Mouse (Mus musculus) MEL (cell line): ENCODE results near the gene Cep41. TPM values are rescaled to one million over a fixed set of nuclear protein-coding genes. Genes with fewer than 3 reads are reported as not detected.

ENCODE experiments used
- DNase-seq: peaks from one replicate; pipeline ENCODE4 v3.0.0; 2011; ENCODE audit warnings: low read depth, low spot score
- H3K27ac ChIP-seq: 2 replicates; pipeline ENCODE4 v1.5.1; 2012; ENCODE audit warnings: low read depth, mild to moderate bottlenecking, control low read depth, low read length, moderate library complexity; ENCODE audit not compliant: control insufficient read depth
- H3K27me3 ChIP-seq, 2 experiments: fragments of 150-350 bp in 1 of 2; sonication (generic) in 1 of 2; 2 replicates each; pipeline ENCODE4 v1.6.1; 2012; ENCODE audit warnings: low read length in 2 of 2, mild to moderate bottlenecking in 2 of 2, improper control_type of control experiment in 1 of 2, moderate library complexity in 1 of 2; ENCODE audit not compliant: insufficient read depth in 2 of 2, control insufficient read depth in 1 of 2
- H3K36me3 ChIP-seq, 2 experiments: 2 replicates each; pipeline ENCODE4 v1.6.1; 2012 to 2014; ENCODE audit warnings: low read length in 2 of 2, improper control_type of control experiment in 1 of 2, inconsistent platforms in 1 of 2, mild to moderate bottlenecking in 1 of 2; ENCODE audit not compliant: insufficient read depth in 2 of 2, control insufficient read depth in 1 of 2
- H3K4me1 ChIP-seq, 2 experiments: fragments of 150-350 bp in 1 of 2; sonication (generic) in 1 of 2; 2 replicates each; pipeline ENCODE4 v1.6.1; 2012; ENCODE audit warnings: low read length in 2 of 2, improper control_type of control experiment in 1 of 2, mild to moderate bottlenecking in 1 of 2; ENCODE audit not compliant: insufficient read depth in 2 of 2, control insufficient read depth in 1 of 2
- H3K4me3 ChIP-seq, 2 experiments: fragments of 150-350 bp in 1 of 2; sonication (generic) in 1 of 2; 2 replicates each; pipeline ENCODE4 v1.5.1; 2012; ENCODE audit warnings: low read depth in 2 of 2, low read length in 2 of 2, mild to moderate bottlenecking in 2 of 2, moderate library complexity in 2 of 2, control low read depth in 1 of 2, improper control_type of control experiment in 1 of 2; ENCODE audit not compliant: control insufficient read depth in 1 of 2, insufficient read depth in 1 of 2
- H3K79me2 ChIP-seq: 2 replicates; pipeline ENCODE4 v1.6.1; 2012; ENCODE audit warnings: mild to moderate bottlenecking, low read length, moderate library complexity; ENCODE audit not compliant: control insufficient read depth, poor library complexity, insufficient read depth
- H3K9ac ChIP-seq: 2 replicates; pipeline ENCODE4 v1.6.1; 2012; ENCODE audit warnings: low read depth, mild to moderate bottlenecking, control low read depth, low read length, moderate library complexity; ENCODE audit not compliant: control insufficient read depth, poor library complexity, severe bottlenecking
- H3K9me3 ChIP-seq: fragments of 150-350 bp; sonication (generic); replicated peaks from 2 replicates; pipeline ENCODE4 v1.6.1; 2012; ENCODE audit warnings: mild to moderate bottlenecking, low read length, improper control_type of control experiment, moderate library complexity; ENCODE audit not compliant: insufficient read depth
- BHLHE40 ChIP-seq: IDR thresholded peaks from 2 replicates; pipeline ENCODE4 v1.6.1; 2012; ENCODE audit warnings: low read depth, mild to moderate bottlenecking, inconsistent platforms, low read length, improper control_type of control experiment, borderline replicate concordance
- CHD1 ChIP-seq: IDR thresholded peaks from 2 replicates; pipeline ENCODE4 v1.6.1; 2012; ENCODE audit warnings: low read depth, mild to moderate bottlenecking, inconsistent platforms, low read length, improper control_type of control experiment
- ETS1 ChIP-seq: IDR thresholded peaks from 2 replicates; pipeline ENCODE4 v1.6.1; 2012; ENCODE audit warnings: low read depth, mild to moderate bottlenecking, inconsistent platforms, low read length, improper control_type of control experiment, moderate library complexity
- GABPA ChIP-seq: IDR thresholded peaks from 2 replicates; pipeline ENCODE4 v1.6.1; 2012; ENCODE audit warnings: low read depth, mild to moderate bottlenecking, inconsistent platforms, low read length, improper control_type of control experiment, moderate library complexity
- JUND ChIP-seq: IDR thresholded peaks from 2 replicates; pipeline ENCODE4 v1.6.1; 2011; ENCODE audit warnings: low read depth, mild to moderate bottlenecking, improper control_type of control experiment, low read length
- KAT2A ChIP-seq: conservative IDR thresholded peaks from 2 replicates; pipeline ENCODE4 v1.6.1; 2012; ENCODE audit warnings: low read depth, low read length, improper control_type of control experiment, inconsistent platforms
- MAZ ChIP-seq: IDR thresholded peaks from 2 replicates; pipeline ENCODE4 v1.6.1; 2012; ENCODE audit warnings: low read depth, mild to moderate bottlenecking, inconsistent platforms, low read length, improper control_type of control experiment
- MEF2A ChIP-seq: IDR thresholded peaks from 2 replicates; pipeline ENCODE4 v1.6.1; 2014; ENCODE audit warnings: low read depth, mild to moderate bottlenecking, inconsistent platforms, low read length, improper control_type of control experiment; ENCODE audit not compliant: poor library complexity, insufficient replicate concordance, severe bottlenecking; ENCODE audit errors: extremely low read depth
- MXI1 ChIP-seq: IDR thresholded peaks from 2 replicates; pipeline ENCODE4 v1.6.1; 2011; ENCODE audit warnings: mild to moderate bottlenecking, low read depth, low read length, improper control_type of control experiment
- MYB ChIP-seq: IDR thresholded peaks from 2 replicates; pipeline ENCODE4 v1.6.1; 2011; ENCODE audit warnings: mild to moderate bottlenecking, low read depth, low read length, improper control_type of control experiment
- MYC ChIP-seq: IDR thresholded peaks from 2 replicates; pipeline ENCODE4 v1.6.1; 2011; ENCODE audit warnings: low read depth, mild to moderate bottlenecking, low read length, improper control_type of control experiment, moderate library complexity
- NRF1 ChIP-seq: IDR thresholded peaks from 2 replicates; pipeline ENCODE4 v1.6.1; 2014; ENCODE audit warnings: low read depth, mild to moderate bottlenecking, inconsistent platforms, low read length, improper control_type of control experiment, moderate library complexity; ENCODE audit not compliant: poor library complexity, insufficient read depth, severe bottlenecking
- POLR2AphosphoS5 ChIP-seq: IDR thresholded peaks from 2 replicates; pipeline ENCODE4 v1.6.1; 2012; ENCODE audit warnings: low read depth, borderline replicate concordance, mild to moderate bottlenecking, inconsistent platforms, low read length, moderate library complexity, mixed read lengths
- TCF12 ChIP-seq: IDR thresholded peaks from 2 replicates; pipeline ENCODE4 v1.6.1; 2014; ENCODE audit warnings: low read depth, mild to moderate bottlenecking, inconsistent platforms, low read length, improper control_type of control experiment, moderate library complexity
- USF2 ChIP-seq, 2 experiments: IDR thresholded peaks; 2 replicates each; pipeline ENCODE4 v1.6.1; 2011 to 2012; ENCODE audit warnings: improper control_type of control experiment in 2 of 2, low read length in 2 of 2, borderline replicate concordance in 1 of 2, inconsistent platforms in 1 of 2, low read depth in 1 of 2, mild to moderate bottlenecking in 1 of 2; ENCODE audit not compliant: insufficient read depth in 1 of 2
- ZC3H11A ChIP-seq: IDR thresholded peaks from 2 replicates; pipeline ENCODE4 v1.6.1; 2012; ENCODE audit warnings: low read depth, mild to moderate bottlenecking, inconsistent platforms, low read length, improper control_type of control experiment
- ZNF384 ChIP-seq: IDR thresholded peaks from 2 replicates; pipeline ENCODE4 v1.6.1; 2012; ENCODE audit warnings: low read depth, mild to moderate bottlenecking, inconsistent platforms, low read length, improper control_type of control experiment
- polyA plus RNA-seq, 2 experiments: library from polyadenylated mRNA; stranded (reverse) in 1 of 2; unstranded in 1 of 2; fragments of >175 nt in 1 of 2; fragments of >200 nt in 1 of 2; gene quantifications; 2 replicates each; pipeline versions ENCODE4 v1.2.1 to v1.2.4; 2012; ENCODE audit warnings: low replicate concordance in 2 of 2, low read depth in 1 of 2; ENCODE audit not compliant: insufficient read length in 2 of 2, insufficient read depth in 1 of 2, missing spikeins in 1 of 2
- total RNA-seq: library from RNA; depleted of rRNA; stranded (reverse); fragments of 300-350 nt; gene quantifications from 2 replicates; pipeline ENCODE4 v1.2.3, GENCODE M21; 2012

Cep41 gene
- total and polyA plus RNA-seq, 3 experiments: 9.8 to 12.0 TPM; not detected in 1

- H3K4me1 ChIP-seq: no peaks in the 10 kb centered on the region
- H3K79me2 ChIP-seq: no peaks in the 10 kb centered on the region
- no peak overlapping the region for H3K4me3 ChIP-seq
- no peak for DNase-seq
- no peaks in the 10 kb centered on the region; a peak in 1 of 4 replicates for H3K36me3 ChIP-seq
- H3K27me3 ChIP-seq: no peaks in the 10 kb centered on the region
- TF ChIP-seq TCF12 (no peak), MXI1 (no peak), MYB (no peak), POLR2AphosphoS5 (no peak), MYC (no peak), ZC3H11A (no peak), MAZ (no peak), GABPA (no peak), USF2 (IDR thresholded peaks at IDR 0.05; ENCODE audit: borderline replicate concordance in 1 of 2, insufficient read depth in 1 of 2, low read depth in 1 of 2, low read length in 2 of 2) (no peak), ZNF384 (no peak), BHLHE40 (no peak), NRF1 (no peak), KAT2A (no peak), JUND (no peak), CHD1 (no peak), ETS1 (no peak)
- H3K27ac ChIP-seq: no peak overlapping the region
- no peak overlapping the region for H3K9ac ChIP-seq
- H3K9me3 ChIP-seq: no peaks in the 10 kb centered on the region
Observed at GRCm38 (mm10) chr6:30666043-30666442, 27.5 kb downstream of the Cep41 start.

GRCm38 (mm10) chr6:30665296-30665695 lies 28.3 kb downstream of the Cep41 start:
- H3K4me1 ChIP-seq: no peaks in the 10 kb centered on the region
- no peaks in the 10 kb centered on the region for H3K79me2 ChIP-seq
- no peaks in the 10 kb centered on the region for H3K27me3 ChIP-seq
- H3K36me3 ChIP-seq: no peaks in the 10 kb centered on the region; a peak in 1 of 4 replicates
- H3K4me3 ChIP-seq: no peak overlapping the region
- H3K9ac ChIP-seq: no peak overlapping the region
- DNase-seq: no peak
- H3K27ac ChIP-seq: no peak overlapping the region
- H3K9me3 ChIP-seq: no peaks in the 10 kb centered on the region
- no peak for TF ChIP-seq MEF2A
- TF ChIP-seq MAZ: no peak
